Mouse (Mus musculus): ENCODE results near the gene Lhx2. TPM values are rescaled to one million over a fixed set of nuclear protein-coding genes. Genes with fewer than 3 reads are reported as not detected.

Lhx2 gene
- polyA plus RNA-seq, 1 experiment: 0.89 TPM

DNA sequence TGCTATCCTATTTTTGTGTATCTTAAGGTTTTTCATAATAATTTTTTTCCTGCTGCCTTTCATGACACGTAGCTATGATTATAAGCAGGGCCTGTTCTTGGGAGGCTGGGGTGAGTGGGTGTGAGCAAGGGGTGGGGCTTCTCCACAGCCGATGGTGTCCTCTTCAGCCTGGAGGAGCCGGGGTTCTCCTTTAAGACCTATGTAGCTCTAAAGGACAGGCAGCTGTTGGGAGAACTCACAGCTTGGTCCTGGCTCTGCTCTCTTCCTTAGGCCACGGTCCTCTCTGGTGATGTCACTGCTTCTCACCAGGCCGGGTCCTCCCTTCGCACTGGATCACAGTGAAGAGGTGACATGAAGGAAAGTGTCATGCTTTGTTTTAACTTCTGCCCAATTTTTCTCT, 58.8 kb downstream of the Lhx2 start:
- no peaks in the 10 kb centered on the region for H3K27me3 ChIP-seq (ENCODE audit: control insufficient read depth, insufficient read depth, insufficient read length)
- no peak overlapping the region for H3ac ChIP-seq (ENCODE audit: control insufficient read depth, insufficient read length)
- H3K79me2 ChIP-seq (ENCODE audit: control insufficient read depth, insufficient read depth): no peaks in the 10 kb centered on the region
- TF ChIP-seq MYOG (IDR thresholded peaks at IDR 0.05; ENCODE audit: control insufficient read depth in 1 of 3, insufficient read depth in 1 of 3, insufficient read length in 2 of 3, low read depth in 2 of 3) (peak in 2 of 3 experiments; percentile 25 to 38), USF1 (IDR thresholded peaks at IDR 0.05; ENCODE audit: low read depth) (no peak), POLR2AphosphoS2 (IDR thresholded peaks at IDR 0.05; ENCODE audit: insufficient read length, low read depth) (no peak), MAX (IDR thresholded peaks at IDR 0.05; ENCODE audit: low read depth) (no peak), REST (IDR thresholded peaks at IDR 0.05; ENCODE audit: insufficient read depth, insufficient read length) (no peak), CEBPB (IDR thresholded peaks at IDR 0.05; ENCODE audit: insufficient read depth, poor library complexity, severe bottlenecking) (no peak), E2F4 (IDR thresholded peaks at IDR 0.05; ENCODE audit: insufficient read depth) (no peak), SRF (IDR thresholded peaks at IDR 0.05; ENCODE audit: control insufficient read depth, insufficient read length, low read depth) (no peak), POLR2A (IDR thresholded peaks at IDR 0.05; ENCODE audit: insufficient read length, low read depth) (no peak), MYOD1 (IDR thresholded peaks at IDR 0.05; ENCODE audit: control insufficient read depth in 1 of 3, insufficient read length in 2 of 3, low read depth in 2 of 3) (peak; percentile 72 to 87 (median 75)), TCF12 (IDR thresholded peaks at IDR 0.05; ENCODE audit: insufficient read depth, poor library complexity, severe bottlenecking) (no peak), TCF3 (IDR thresholded peaks at IDR 0.05; ENCODE audit: insufficient read length, low read depth) (no peak)
- H3K4me3 ChIP-seq: no peak overlapping the region
- no peaks in the 10 kb centered on the region for H3K36me3 ChIP-seq (ENCODE audit: control insufficient read depth, insufficient read depth)
- peak overlapping the region; percentile 12 for H3K4me2 ChIP-seq (ENCODE audit: low read depth)

- Histone ChIP-seq H3ac (ENCODE audit: control insufficient read depth, insufficient read length) (no peak overlapping the region), H3K79me2 (ENCODE audit: control insufficient read depth, insufficient read depth) (no peaks in the 10 kb centered on the region), H3K27me3 (ENCODE audit: control insufficient read depth, insufficient read depth, insufficient read length) (peaks cover 7% of the 10 kb centered on the region), H3K4me3 (no peak overlapping the region), H3K4me2 (ENCODE audit: low read depth) (peak overlapping the region; percentile 31), H3K36me3 (ENCODE audit: control insufficient read depth, insufficient read depth) (no peaks in the 10 kb centered on the region)
- no peak for TF ChIP-seq SRF (IDR thresholded peaks at IDR 0.05; ENCODE audit: control insufficient read depth, insufficient read length, low read depth)
- no peak for TF ChIP-seq MYOD1 (IDR thresholded peaks at IDR 0.05; ENCODE audit: control insufficient read depth in 1 of 3, insufficient read length in 2 of 3, low read depth in 2 of 3)
- no peak for TF ChIP-seq TCF3 (IDR thresholded peaks at IDR 0.05; ENCODE audit: insufficient read length, low read depth)
- TF ChIP-seq E2F4 (IDR thresholded peaks at IDR 0.05; ENCODE audit: insufficient read depth): no peak
- no peak for TF ChIP-seq CEBPB (IDR thresholded peaks at IDR 0.05; ENCODE audit: insufficient read depth, poor library complexity, severe bottlenecking)
- no peak for TF ChIP-seq REST (IDR thresholded peaks at IDR 0.05; ENCODE audit: insufficient read depth, insufficient read length)
- TF ChIP-seq TCF12 (IDR thresholded peaks at IDR 0.05; ENCODE audit: insufficient read depth, poor library complexity, severe bottlenecking): no peak
- no peak for TF ChIP-seq POLR2AphosphoS2 (IDR thresholded peaks at IDR 0.05; ENCODE audit: insufficient read length, low read depth)
- no peak for TF ChIP-seq MAX (IDR thresholded peaks at IDR 0.05; ENCODE audit: low read depth)
- TF ChIP-seq USF1 (IDR thresholded peaks at IDR 0.05; ENCODE audit: low read depth): no peak
- TF ChIP-seq POLR2A (IDR thresholded peaks at IDR 0.05; ENCODE audit: insufficient read length, low read depth): no peak
- no peak for TF ChIP-seq MYOG (IDR thresholded peaks at IDR 0.05; ENCODE audit: control insufficient read depth in 1 of 3, insufficient read depth in 1 of 3, insufficient read length in 2 of 3, low read depth in 2 of 3)
Measured at GRCm38 (mm10) chr2:38402611-38403010, 63.5 kb downstream of the Lhx2 start.

DNA sequence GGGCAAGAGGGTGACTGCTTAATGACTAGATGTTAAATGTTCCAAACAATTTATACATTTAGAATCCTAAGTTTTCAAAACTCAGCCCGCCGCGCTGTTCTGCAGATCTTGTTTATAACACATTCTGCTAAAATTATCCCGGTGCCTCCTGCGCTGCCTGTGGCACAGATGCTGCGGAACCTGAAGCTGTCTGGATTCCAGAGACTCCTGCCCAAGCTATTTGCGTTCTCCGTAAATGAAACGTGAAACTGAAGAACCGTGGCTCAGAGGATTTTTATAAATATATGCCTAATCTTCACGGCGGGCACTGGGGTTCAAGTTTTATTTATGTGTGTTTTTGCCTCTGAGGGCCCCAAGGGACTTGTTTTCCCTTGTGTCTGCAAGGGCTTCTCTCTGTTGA, 64.2 kb downstream of the Lhx2 start:
- TF ChIP-seq REST (IDR thresholded peaks at IDR 0.05; ENCODE audit: insufficient read depth, insufficient read length) (no peak), TCF12 (IDR thresholded peaks at IDR 0.05; ENCODE audit: insufficient read depth, poor library complexity, severe bottlenecking) (no peak), MYOG (IDR thresholded peaks at IDR 0.05; ENCODE audit: control insufficient read depth in 1 of 3, insufficient read depth in 1 of 3, insufficient read length in 2 of 3, low read depth in 2 of 3) (no peak), SRF (IDR thresholded peaks at IDR 0.05; ENCODE audit: control insufficient read depth, insufficient read length, low read depth) (no peak), E2F4 (IDR thresholded peaks at IDR 0.05; ENCODE audit: insufficient read depth) (no peak), TCF3 (IDR thresholded peaks at IDR 0.05; ENCODE audit: insufficient read length, low read depth) (no peak), USF1 (IDR thresholded peaks at IDR 0.05; ENCODE audit: low read depth) (no peak), POLR2A (IDR thresholded peaks at IDR 0.05; ENCODE audit: insufficient read length, low read depth) (no peak), POLR2AphosphoS2 (IDR thresholded peaks at IDR 0.05; ENCODE audit: insufficient read length, low read depth) (no peak), MYOD1 (IDR thresholded peaks at IDR 0.05; ENCODE audit: control insufficient read depth in 1 of 3, insufficient read length in 2 of 3, low read depth in 2 of 3) (no peak), CEBPB (IDR thresholded peaks at IDR 0.05; ENCODE audit: insufficient read depth, poor library complexity, severe bottlenecking) (no peak), MAX (IDR thresholded peaks at IDR 0.05; ENCODE audit: low read depth) (no peak)
- no peaks in the 10 kb centered on the region for H3K36me3 ChIP-seq (ENCODE audit: control insufficient read depth, insufficient read depth)
- H3K27me3 ChIP-seq (ENCODE audit: control insufficient read depth, insufficient read depth, insufficient read length): peaks cover 7% of the 10 kb centered on the region
- H3K4me3 ChIP-seq: no peak overlapping the region
- peak overlapping the region; percentile 31 for H3K4me2 ChIP-seq (ENCODE audit: low read depth)
- no peaks in the 10 kb centered on the region for H3K79me2 ChIP-seq (ENCODE audit: control insufficient read depth, insufficient read depth)
- no peak overlapping the region for H3ac ChIP-seq (ENCODE audit: control insufficient read depth, insufficient read length)

GRCm38 (mm10) chr2:38404007-38404596, 65.0 kb downstream of the Lhx2 start:
- no peaks in the 10 kb centered on the region for H3K79me2 ChIP-seq (ENCODE audit: control insufficient read depth, insufficient read depth)
- H3K4me3 ChIP-seq: no peak overlapping the region
- H3ac ChIP-seq (ENCODE audit: control insufficient read depth, insufficient read length): no peak overlapping the region
- TF ChIP-seq REST (IDR thresholded peaks at IDR 0.05; ENCODE audit: insufficient read depth, insufficient read length) (no peak), CEBPB (IDR thresholded peaks at IDR 0.05; ENCODE audit: insufficient read depth, poor library complexity, severe bottlenecking) (no peak), E2F4 (IDR thresholded peaks at IDR 0.05; ENCODE audit: insufficient read depth) (no peak), MYOG (IDR thresholded peaks at IDR 0.05; ENCODE audit: control insufficient read depth in 1 of 3, insufficient read depth in 1 of 3, insufficient read length in 2 of 3, low read depth in 2 of 3) (no peak), POLR2AphosphoS2 (IDR thresholded peaks at IDR 0.05; ENCODE audit: insufficient read length, low read depth) (no peak), TCF3 (IDR thresholded peaks at IDR 0.05; ENCODE audit: insufficient read length, low read depth) (no peak), USF1 (IDR thresholded peaks at IDR 0.05; ENCODE audit: low read depth) (no peak), SRF (IDR thresholded peaks at IDR 0.05; ENCODE audit: control insufficient read depth, insufficient read length, low read depth) (no peak), MAX (IDR thresholded peaks at IDR 0.05; ENCODE audit: low read depth) (no peak)
- peaks cover 7% of the 10 kb centered on the region for H3K27me3 ChIP-seq (ENCODE audit: control insufficient read depth, insufficient read depth, insufficient read length)
- no peak overlapping the region for H3K4me2 ChIP-seq (ENCODE audit: low read depth)
- no peaks in the 10 kb centered on the region for H3K36me3 ChIP-seq (ENCODE audit: control insufficient read depth, insufficient read depth)
